Mouse (Mus musculus) heart, postnatal 0 days (tissue): ENCODE measurements at regions not wholly inside any gene's neighbourhood (a gene's known extent, or its start where the extent isn't known, plus 50 kb on each side); places are given as distances from the start of the nearest gene placed in this dataset.

ENCODE experiments used
- CTCF ChIP-seq: IDR thresholded peaks from 2 replicates; pipeline ENCODE4 v1.5.1; 2016; ENCODE audit warnings: antibody characterized with exemption, control low read depth, low read depth
- EP300 ChIP-seq: IDR thresholded peaks from 2 replicates; pipeline ENCODE4 v1.6.1; 2016; ENCODE audit warnings: antibody characterized with exemption, low read depth

DNA sequence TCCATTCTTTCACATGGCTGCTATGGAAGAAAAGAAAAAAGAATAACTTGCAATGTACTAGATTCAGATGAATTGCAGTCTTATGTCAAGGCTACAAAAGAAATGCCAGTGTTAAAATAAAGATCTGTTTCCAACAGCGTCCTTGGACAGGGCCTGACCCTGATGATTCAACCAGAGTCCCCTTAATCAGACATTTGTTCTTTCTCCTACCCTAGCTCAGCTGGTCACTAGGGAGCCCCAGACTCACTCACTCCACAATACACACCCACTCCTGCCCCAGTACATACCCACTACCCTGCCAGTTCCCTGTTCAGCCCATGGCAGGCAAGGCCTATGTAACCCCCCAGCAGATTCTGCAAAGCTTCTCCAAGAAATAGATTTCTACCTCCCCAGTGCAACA lies 190.6 kb downstream of the Tmem114 start:
- TF ChIP-seq CTCF, result no peak
- TF ChIP-seq EP300, result no peak
